In genomic region chr14:48124816-48125215, GRCm38 (mm10) we compare ENCODE assay signal across 28 mouse cellular contexts. TPM values are rescaled to one million over a fixed set of nuclear protein-coding genes. Genes with fewer than 3 reads are reported as not detected.
DNase-seq lines count a peak whose midpoint lies in the region; ATAC-seq and TF ChIP-seq lines count a peak whose summit lies in the region.
"Had no signal": no experiment of that assay in that cellular context is flagged by ENCODE, and none has a peak within 500 bp of the region (broad histone marks: within the 10 kb centered on the region; RNA-seq: fewer than 3 reads in every experiment).

No protein-coding gene starts in this region.

- H3K27me3 ChIP-seq in limb, embryonic 13.5 days: 0 out of 2 replicates have a peak, but pooled peaks cover 2% of the 10 kb centered on the region
- no peaks in the 10 kb centered on the region for H3K27me3 ChIP-seq in limb, embryonic 10.5 days (ENCODE audit: low read depth, poor library complexity, severe bottlenecking)
- H3K27me3 ChIP-seq: forebrain, embryonic 15.5 days; intestine, embryonic 15.5 days had no signal

- intact Hi-C loops in gastrocnemius, adult 2 months (cut with DNase I): loop anchor here (5.0 to 10.0 kb wide), 2 partner anchors 47 to 240 kb away; no protein-coding TSS in a partner anchor
- intact Hi-C loops in gastrocnemius, postnatal 36 days (cut with DNase I): no loop called here

- H3K9ac ChIP-seq in limb, embryonic 13.5 days: no peak overlapping the region
- H3K9ac ChIP-seq: embryonic facial prominence, embryonic 13.5 days; forebrain, embryonic 15.5 days; hindbrain, embryonic 12.5 days; intestine, embryonic 15.5 days; liver, embryonic 15.5 days; lung, embryonic 14.5 days; midbrain, embryonic 12.5 days had no signal

- H3K4me3 ChIP-seq in gastrocnemius, adult 2 months: no peak overlapping the region
- no peak overlapping the region for H3K4me3 ChIP-seq in limb, embryonic 13.5 days
- H3K4me3 ChIP-seq in limb, embryonic 10.5 days: no peak overlapping the region
- H3K4me3 ChIP-seq: embryonic facial prominence, embryonic 13.5 days; forebrain, embryonic 10.5 days; forebrain, embryonic 15.5 days; hindbrain, embryonic 12.5 days; intestine, embryonic 15.5 days; layer of hippocampus, adult 2 months; liver, embryonic 15.5 days; midbrain, embryonic 12.5 days; myocyte had no signal

- TF ChIP-seq CTCF in gastrocnemius, adult 2 months (IDR thresholded peaks at IDR 0.05): no peak

- no peaks in the 10 kb centered on the region for H3K9me3 ChIP-seq in limb, embryonic 13.5 days
- H3K9me3 ChIP-seq in limb, embryonic 10.5 days (replicated peaks): no peaks in the 10 kb centered on the region
- H3K9me3 ChIP-seq: embryonic facial prominence, embryonic 13.5 days; forebrain, embryonic 10.5 days; forebrain, embryonic 15.5 days; hindbrain, embryonic 12.5 days; intestine, embryonic 15.5 days; liver, embryonic 15.5 days; midbrain, embryonic 12.5 days had no signal

- WGBS in limb, embryonic 13.5 days: 47% methylated on average over 4 of the region's 4 CpGs
- 76% methylated on average over 4 of the region's 4 CpGs for WGBS in limb, embryonic 10.5 days

- DNase-seq in gastrocnemius, adult 2 months: no peak
- no peak for DNase-seq in gastrocnemius, postnatal 36 days
- DNase-seq in limb, embryonic 10.5 days (ENCODE audit: low spot score): no peak
- DNase-seq in induced T-regulatory cell, adult 2 months (ENCODE audit: low read depth): peak; percentile 21
- DNase-seq in layer of hippocampus, postnatal 36 days: no peak
- DNase-seq: adrenal gland, adult 8-10 months; B cell, adult 2 months; embryo, embryonic 11 days; heart, postnatal 14 days; kidney, adult 2 months; kidney, postnatal 36 days; left cerebral cortex, postnatal 4 days; liver; lung, embryonic 14.5 days; lung, postnatal 14 days; retina, postnatal 1 day; right cerebral cortex, postnatal 14 days had no signal

- 0 out of 2 replicates have a peak overlapping the region, but pooled peaks have one; percentile 7 for H3K4me2 ChIP-seq in limb, embryonic 13.5 days (replicated peaks)
- H3K4me2 ChIP-seq: embryonic facial prominence, embryonic 13.5 days; forebrain, embryonic 15.5 days; hindbrain, embryonic 12.5 days; intestine, embryonic 15.5 days; liver, embryonic 15.5 days; lung, embryonic 14.5 days had no signal

- ATAC-seq in limb, embryonic 13.5 days (ENCODE audit: low FRiP score, low read depth): no peak
- ATAC-seq: forebrain, embryonic 15.5 days; intestine, embryonic 15.5 days had no signal

- H3K27ac ChIP-seq in gastrocnemius, adult 2 months: peak overlapping the region; percentile 53; the same call in 1 of the 2 replicates
- H3K27ac ChIP-seq in limb, embryonic 13.5 days: no peak overlapping the region
- H3K27ac ChIP-seq in limb, embryonic 10.5 days: no peak overlapping the region
- H3K27ac ChIP-seq: embryonic facial prominence, embryonic 13.5 days; forebrain, embryonic 10.5 days; forebrain, embryonic 15.5 days; hindbrain, embryonic 12.5 days; intestine, embryonic 15.5 days; layer of hippocampus, adult 2 months; liver, embryonic 15.5 days; midbrain, embryonic 12.5 days had no signal

- H3K4me1 ChIP-seq in limb, embryonic 13.5 days: peaks cover 61% of the 10 kb centered on the region
- peaks cover 36% of the 10 kb centered on the region for H3K4me1 ChIP-seq in limb, embryonic 10.5 days

- H3K36me3 ChIP-seq in limb, embryonic 13.5 days: no peaks in the 10 kb centered on the region
- 0 out of 2 replicates have a peak, but pooled peaks cover 2% of the 10 kb centered on the region for H3K36me3 ChIP-seq in limb, embryonic 10.5 days
- H3K36me3 ChIP-seq: embryonic facial prominence, embryonic 13.5 days; forebrain, embryonic 10.5 days; forebrain, embryonic 15.5 days; G1E; hindbrain, embryonic 12.5 days; intestine, embryonic 15.5 days; liver, embryonic 15.5 days had no signal

RNA-seq across cellular contexts. Expression of gene Peli2, which starts 4.2 kb away (rescaled TPM):
- 10 to 100 TPM; 15.0 to 17.6 TPM for total RNA-seq in gastrocnemius, adult 2 months (2021)
- 10 to 100 TPM; 14.0 to 17.0 TPM for total RNA-seq in gastrocnemius, postnatal 36 days (2021)
- polyA plus RNA-seq in limb, embryonic 13.5 days (2015; fragmentation: Nextera tagmentation; extraction: Ambion mirVana): 9.0 and 10.4 TPM in 2 replicates
- 5.4 and 7.3 TPM in 2 replicates for polyA plus RNA-seq in limb, embryonic 10.5 days (2016; fragmentation: Nextera tagmentation; extraction: Ambion mirVana)
- total RNA-seq in layer of hippocampus, postnatal 36 days (2021): 10 to 100 TPM; 15.4 to 27.4 TPM
- polyA plus RNA-seq: G1E had no signal
